Mouse (Mus musculus) megakaryocyte, embryonic 14.5 days (primary cell): ENCODE measurements around the gene Naxe.

ENCODE experiments used
- FLI1 ChIP-seq: IDR thresholded peaks from 2 replicates; pipeline ENCODE4 v1.6.1; 2012; ENCODE audit warnings: low read length, inconsistent platforms, mixed read lengths
- GATA1 ChIP-seq: IDR thresholded peaks from 3 replicates; pipeline ENCODE4 v1.6.1; 2012; ENCODE audit warnings: mixed read lengths, low read length, inconsistent platforms, borderline replicate concordance

GRCm38 (mm10) chr3:88027434-88028186, 30.7 kb downstream of the Naxe start, which contains the start of gene Hapln2:
- TF ChIP-seq FLI1 (no peak), GATA1 (no peak)
